Comparison of ENCODE assay signal across 10 mouse cellular contexts in the genomic region with DNA sequence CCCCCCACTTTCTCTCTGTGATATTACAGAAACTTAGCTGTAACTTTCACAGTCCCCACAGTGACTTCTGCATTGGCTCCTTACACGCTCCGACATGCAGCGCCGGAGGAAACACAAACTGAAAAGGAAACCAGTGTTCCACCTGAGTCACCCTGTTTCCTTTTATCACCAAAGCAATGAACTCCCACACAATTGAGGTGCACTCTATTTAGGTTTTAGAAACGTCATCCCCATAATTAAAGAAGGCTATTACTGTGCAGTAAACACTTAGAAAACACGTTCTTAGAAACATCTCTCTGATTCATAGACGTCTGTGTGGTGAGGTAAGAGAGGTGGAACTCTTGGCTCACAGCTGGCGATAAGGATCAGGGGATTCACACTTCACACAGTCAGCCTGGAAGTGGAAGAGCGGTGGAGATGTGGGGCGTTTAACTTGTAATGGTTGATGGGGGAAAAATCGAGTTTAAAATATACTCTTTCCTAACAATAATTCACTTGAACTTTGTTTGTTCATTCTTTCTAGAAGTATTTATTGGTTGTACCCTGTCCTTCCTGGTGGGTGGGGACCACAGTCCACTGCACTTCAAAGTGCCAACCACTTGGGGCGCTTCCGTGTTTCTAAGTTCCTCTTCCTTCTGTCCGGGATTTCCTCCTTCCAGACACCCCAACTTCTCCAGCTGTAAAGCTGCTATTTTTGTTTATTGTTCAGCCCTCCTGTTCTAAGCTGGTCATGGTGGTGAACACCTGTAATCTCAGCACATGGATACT. TPM values are rescaled to one million over a fixed set of nuclear protein-coding genes. Genes with fewer than 3 reads are reported as not detected.
DNase-seq lines count a peak whose midpoint lies in the region; ATAC-seq and TF ChIP-seq lines count a peak whose summit lies in the region.
"Had no signal": no experiment of that assay in that cellular context is flagged by ENCODE, and none has a peak within 500 bp of the region (broad histone marks: within the 10 kb centered on the region; RNA-seq: fewer than 3 reads in every experiment).

No protein-coding gene starts in this region.

- 55% methylated on average over 14 of the region's 14 CpGs for WGBS in cerebellum, adult 2 months
- WGBS in thymus, adult 2 months: 2% methylated on average over 14 of the region's 14 CpGs

- TF ChIP-seq POLR2A in cerebellum, adult 2 months (IDR thresholded peaks at IDR 0.05; ENCODE audit: borderline replicate concordance, insufficient read depth, low read length): no peak
- TF ChIP-seq POLR2A in thymus, adult 2 months (IDR thresholded peaks at IDR 0.05; ENCODE audit: control insufficient read depth, extremely low read depth, insufficient read depth, low read length, poor library complexity): no peak

- 0 out of 2 replicates have a peak, but pooled peaks have one; percentile 10 for TF ChIP-seq CTCF in cerebellum, adult 2 months (IDR thresholded peaks at IDR 0.05; ENCODE audit: borderline replicate concordance, insufficient read depth, low read depth, low read length)
- no peak for TF ChIP-seq CTCF in thymus, adult 2 months (IDR thresholded peaks at IDR 0.05; ENCODE audit: borderline replicate concordance, control insufficient read depth, extremely low read depth, insufficient read depth, low read length, poor library complexity)

- H3K4me1 ChIP-seq in cerebellum, adult 2 months (ENCODE audit: control insufficient read depth, insufficient read depth, low read length): peaks cover 7% of the 10 kb centered on the region; the same call in 1 of the 2 replicates
- 0 out of 2 replicates have a peak, but pooled peaks cover 3% of the 10 kb centered on the region for H3K4me1 ChIP-seq in thymus, adult 2 months (replicated peaks; ENCODE audit: control insufficient read depth, insufficient read depth, low read length)
- H3K4me1 ChIP-seq: hindbrain, embryonic 15.5 days had no signal

- H3K36me3 ChIP-seq in thymus, adult 2 months (ENCODE audit: control insufficient read depth, insufficient read depth, low read length): no peaks in the 10 kb centered on the region
- H3K36me3 ChIP-seq: hindbrain, embryonic 15.5 days had no signal

- no peak overlapping the region for H3K4me3 ChIP-seq in cerebellum, adult 2 months (replicated peaks; ENCODE audit: insufficient read depth, low read depth, low read length)
- H3K4me3 ChIP-seq in thymus, adult 2 months (ENCODE audit: control insufficient read depth, insufficient read depth, low read length): no peak overlapping the region
- H3K4me3 ChIP-seq: hindbrain, embryonic 15.5 days had no signal

- no peak overlapping the region for H3K27ac ChIP-seq in cerebellum, adult 2 months (ENCODE audit: insufficient read depth, low read length)
- no peak overlapping the region for H3K27ac ChIP-seq in thymus, adult 2 months (ENCODE audit: control insufficient read depth, insufficient read depth, low read length)
- H3K27ac ChIP-seq: hindbrain, embryonic 15.5 days had no signal

- no peaks in the 10 kb centered on the region for H3K27me3 ChIP-seq in cerebellum, adult 2 months (ENCODE audit: control insufficient read depth, insufficient read depth, low read length)
- H3K27me3 ChIP-seq in thymus, adult 2 months (ENCODE audit: control insufficient read depth, insufficient read depth, low read length): no peaks in the 10 kb centered on the region
- H3K27me3 ChIP-seq: hindbrain, embryonic 15.5 days had no signal

- ATAC-seq in megakaryocyte-erythroid progenitor cell, adult 5-6 weeks (replicated peaks; ENCODE audit: low FRiP score, low TSS enrichment, poor library complexity, severe bottlenecking): peak; percentile 79

- no peak for DNase-seq in cerebellum, adult 2 months
- no peak for DNase-seq in cerebellum, postnatal 25 days
- peak; percentile 59 for DNase-seq in testis, postnatal 10 days (ENCODE audit: low spot score)
- no peak for DNase-seq in testis, postnatal 14 days (ENCODE audit: low spot score)
- DNase-seq in kidney, adult 11 months: peak; percentile 31
- DNase-seq in neural tube, embryonic 10.5 days (ENCODE audit: extremely low spot score, low spot score): no peak
- DNase-seq in thymus, adult 2 months: no peak

RNA-seq across cellular contexts. Expression of a gene that starts 24.0 kb away (rescaled TPM):
- polyA plus RNA-seq in cerebellum, adult 2 months (2012; rRNA removed): 1.00 and 1.1 TPM in 2 replicates
- total RNA-seq in megakaryocyte-erythroid progenitor cell, adult 5-6 weeks (2014; fragmentation: Nextera tagmentation): not detected in 2 replicates
- 16.7 and 18.5 TPM in 2 replicates for total RNA-seq in megakaryocyte-erythroid progenitor cell, adult 5-6 weeks (2017)
- 3.2 and 4.2 TPM in 2 replicates for polyA plus RNA-seq in thymus, adult 2 months (2012; rRNA removed)

RNA-seq across cellular contexts. Expression of a gene that starts 29.2 kb away (rescaled TPM):
- polyA plus RNA-seq in cerebellum, adult 2 months (2012; rRNA removed): not detected in 2 replicates
- total RNA-seq in megakaryocyte-erythroid progenitor cell, adult 5-6 weeks (2014; fragmentation: Nextera tagmentation): not detected in 2 replicates
- 0.11 and 0.42 TPM in 2 replicates for total RNA-seq in megakaryocyte-erythroid progenitor cell, adult 5-6 weeks (2017)
- polyA plus RNA-seq in thymus, adult 2 months (2012; rRNA removed): not detected in 2 replicates
- total RNA-seq: ES-E14 had no signal
- polyA plus RNA-seq: hindbrain, embryonic 15.5 days had no signal

Comparison
In these comparisons a context has a peak if more than half of its experiments do, and no peak if none do; other contexts are left out.
1. DNase-seq: peak in testis, postnatal 10 days (single experiment) and kidney, adult 11 months (single experiment); none in cerebellum, adult 2 months (0 of 2), cerebellum, postnatal 25 days (0 of 2), testis, postnatal 14 days (single experiment), neural tube, embryonic 10.5 days (single experiment) and thymus, adult 2 months (single experiment).